In the genomic region with DNA sequence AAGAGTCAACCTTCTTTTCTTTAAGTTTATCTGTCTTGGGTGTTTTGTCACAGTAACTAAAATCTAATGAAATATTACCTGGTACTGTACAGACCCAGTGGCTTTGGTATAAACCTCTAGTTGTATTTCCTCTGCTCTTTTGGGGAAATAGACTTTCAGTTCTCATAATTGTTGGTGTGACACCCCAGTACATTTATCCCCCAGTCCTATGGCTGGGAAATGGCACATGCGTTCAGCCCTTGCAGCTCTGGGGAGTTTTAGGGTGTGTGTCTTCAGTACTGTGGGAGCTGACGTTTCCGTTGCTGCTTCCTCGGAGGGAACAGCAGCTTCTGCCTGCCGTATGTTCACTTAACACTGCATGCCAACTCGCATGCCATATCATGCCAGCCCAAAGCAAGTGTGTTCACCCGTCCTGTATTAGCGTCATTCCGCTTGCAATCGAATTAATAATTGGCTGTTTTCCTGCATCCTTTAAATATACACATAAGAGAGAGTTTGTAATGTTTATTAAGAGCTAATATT, we compare ENCODE assay signal across 22 mouse cellular contexts. TPM values are rescaled to one million over a fixed set of nuclear protein-coding genes. Genes with fewer than 3 reads are reported as not detected.
DNase-seq lines count a peak whose midpoint lies in the region; ATAC-seq and TF ChIP-seq lines count a peak whose summit lies in the region.
"Had no signal": no experiment of that assay in that cellular context is flagged by ENCODE, and none has a peak within 500 bp of the region (broad histone marks: within the 10 kb centered on the region; RNA-seq: fewer than 3 reads in every experiment).

No protein-coding gene starts in this region.

- no peak for ATAC-seq in hindbrain, postnatal 0 days
- ATAC-seq in hindbrain, embryonic 11.5 days (ENCODE audit: low FRiP score), result no peak
- no peak for ATAC-seq in heart, embryonic 11.5 days (replicated peaks; ENCODE audit: insufficient number of reproducible peaks, low FRiP score, low TSS enrichment)
- ATAC-seq: intestine, embryonic 16.5 days had no signal

- no peak overlapping the region for H3K9ac ChIP-seq in hindbrain, postnatal 0 days (replicated peaks; ENCODE audit: low read length)
- no peak overlapping the region for H3K9ac ChIP-seq in hindbrain, embryonic 11.5 days (ENCODE audit: low read depth, low read length)
- no peak overlapping the region for H3K9ac ChIP-seq in heart, embryonic 11.5 days (ENCODE audit: low read depth, low read length)
- H3K9ac ChIP-seq: heart, embryonic 15.5 days; hindbrain, embryonic 13.5 days; liver, embryonic 14.5 days; neural tube, embryonic 13.5 days had no signal

- peak; percentile 21 for DNase-seq in hindbrain, postnatal 0 days (ENCODE audit: low spot score)
- no peak for DNase-seq in hindbrain, embryonic 11.5 days (ENCODE audit: low spot score)
- peak; percentile 73 for DNase-seq in brain, adult 2 months (ENCODE audit: low read depth, low spot score)
- peak; percentile 32 for DNase-seq in cerebellum, adult 11-12 months
- DNase-seq in cerebellum, postnatal 36 days, result peak; percentile 15 to 37
- no peak for DNase-seq in kidney, adult 2 months
- DNase-seq in gastrocnemius, postnatal 36 days, result no peak
- DNase-seq: kidney, postnatal 4 days; lung, postnatal 10 days; spleen, adult 18-20 months; thymus, postnatal 25 days had no signal

- H3K4me3 ChIP-seq in hindbrain, postnatal 0 days (ENCODE audit: low read length), result no peak overlapping the region
- no peak overlapping the region for H3K4me3 ChIP-seq in hindbrain, embryonic 11.5 days (ENCODE audit: low read depth, low read length)
- no peak overlapping the region for H3K4me3 ChIP-seq in heart, embryonic 11.5 days (ENCODE audit: low read depth, low read length)
- no peak overlapping the region for H3K4me3 ChIP-seq in kidney, adult 2 months (ENCODE audit: insufficient read depth, low read depth, low read length)
- H3K4me3 ChIP-seq: heart, embryonic 15.5 days; hindbrain, embryonic 13.5 days; neural tube, embryonic 13.5 days had no signal

- TF ChIP-seq POLR2A in kidney, adult 2 months (IDR thresholded peaks at IDR 0.05; ENCODE audit: low read depth, low read length), result no peak

- no peaks in the 10 kb centered on the region for H3K4me1 ChIP-seq in hindbrain, postnatal 0 days (ENCODE audit: insufficient read depth, low read length)
- no peaks in the 10 kb centered on the region for H3K4me1 ChIP-seq in hindbrain, embryonic 11.5 days (replicated peaks; ENCODE audit: control insufficient read depth, insufficient read depth, low read length)
- H3K4me1 ChIP-seq in heart, embryonic 11.5 days (ENCODE audit: control insufficient read depth, insufficient read depth, low read length), result no peaks in the 10 kb centered on the region
- H3K4me1 ChIP-seq in kidney, adult 2 months (ENCODE audit: control insufficient read depth, insufficient read depth, low read length), result no peaks in the 10 kb centered on the region
- H3K4me1 ChIP-seq: hindbrain, embryonic 13.5 days had no signal

- no peak overlapping the region for H3K27ac ChIP-seq in hindbrain, postnatal 0 days
- H3K27ac ChIP-seq in hindbrain, embryonic 11.5 days (ENCODE audit: low read depth, low read length), result no peak overlapping the region
- no peak overlapping the region for H3K27ac ChIP-seq in heart, embryonic 11.5 days (ENCODE audit: low read depth, low read length)
- H3K27ac ChIP-seq in kidney, adult 2 months (ENCODE audit: insufficient read depth, low read depth, low read length), result no peak overlapping the region
- H3K27ac ChIP-seq: heart, embryonic 15.5 days; hindbrain, embryonic 13.5 days; liver, embryonic 14.5 days; neural tube, embryonic 13.5 days had no signal

- no peak for TF ChIP-seq CTCF in hindbrain, postnatal 0 days (IDR thresholded peaks at IDR 0.05; ENCODE audit: low read depth)
- TF ChIP-seq CTCF in kidney, adult 2 months (conservative IDR thresholded peaks at IDR 0.05; ENCODE audit: insufficient read depth, insufficient read length, low read depth, low read length), result no peak

- H3K27me3 ChIP-seq in hindbrain, postnatal 0 days (ENCODE audit: insufficient read depth, low read length), result no peaks in the 10 kb centered on the region
- no peaks in the 10 kb centered on the region for H3K27me3 ChIP-seq in hindbrain, embryonic 11.5 days (ENCODE audit: control insufficient read depth, insufficient read depth, low read length)
- H3K27me3 ChIP-seq in heart, embryonic 11.5 days (ENCODE audit: control insufficient read depth, insufficient read depth, low read length), result no peaks in the 10 kb centered on the region
- no peaks in the 10 kb centered on the region for H3K27me3 ChIP-seq in kidney, adult 2 months (replicated peaks; ENCODE audit: control insufficient read depth, insufficient read depth, low read length)
- H3K27me3 ChIP-seq: heart, embryonic 15.5 days; hindbrain, embryonic 13.5 days; neural tube, embryonic 13.5 days had no signal

- H3K4me2 ChIP-seq in hindbrain, postnatal 0 days (ENCODE audit: low read depth, low read length), result no peak overlapping the region
- no peak overlapping the region for H3K4me2 ChIP-seq in hindbrain, embryonic 11.5 days (replicated peaks; ENCODE audit: low read depth, low read length)
- H3K4me2 ChIP-seq in heart, embryonic 11.5 days, result no peak overlapping the region
- H3K4me2 ChIP-seq: heart, embryonic 15.5 days; hindbrain, embryonic 13.5 days; neural tube, embryonic 13.5 days had no signal

- intact Hi-C loops in gastrocnemius, postnatal 36 days (cut with DNase I), result no loop called here

- no peaks in the 10 kb centered on the region for H3K36me3 ChIP-seq in hindbrain, postnatal 0 days (ENCODE audit: insufficient read depth, low read length)
- H3K36me3 ChIP-seq in hindbrain, embryonic 11.5 days (ENCODE audit: control insufficient read depth, insufficient read depth, low read length), result no peaks in the 10 kb centered on the region
- H3K36me3 ChIP-seq in heart, embryonic 11.5 days (ENCODE audit: control insufficient read depth, insufficient read depth, low read length), result no peaks in the 10 kb centered on the region
- no peaks in the 10 kb centered on the region for H3K36me3 ChIP-seq in kidney, adult 2 months (ENCODE audit: control insufficient read depth, insufficient read depth, low read length)
- H3K36me3 ChIP-seq: heart, embryonic 15.5 days; hindbrain, embryonic 13.5 days; neural tube, embryonic 13.5 days had no signal

- WGBS in hindbrain, postnatal 0 days, result 68% methylated on average over 10 of the region's 10 CpGs
- 92% methylated on average over 10 of the region's 10 CpGs for WGBS in hindbrain, embryonic 11.5 days
- 86% methylated on average over 10 of the region's 10 CpGs for WGBS in heart, embryonic 11.5 days (ENCODE audit: insufficient replicate concordance)
- WGBS in kidney, adult 2 months, result 88% methylated on average over 10 of the region's 10 CpGs

- H3K9me3 ChIP-seq in hindbrain, postnatal 0 days (ENCODE audit: low read length), result no peaks in the 10 kb centered on the region
- no peaks in the 10 kb centered on the region for H3K9me3 ChIP-seq in hindbrain, embryonic 11.5 days (ENCODE audit: control insufficient read depth, low read length)
- no peaks in the 10 kb centered on the region for H3K9me3 ChIP-seq in heart, embryonic 11.5 days (replicated peaks; ENCODE audit: control insufficient read depth, low read length)
- H3K9me3 ChIP-seq: heart, embryonic 15.5 days; hindbrain, embryonic 13.5 days; neural tube, embryonic 13.5 days had no signal

RNA-seq across cellular contexts. Expression of gene Naa11, which starts 46.4 kb away (rescaled TPM):
- not detected in 2 replicates for total RNA-seq in hindbrain, postnatal 0 days (2014; rRNA removed)
- polyA plus RNA-seq in hindbrain, postnatal 0 days (2015; fragmentation: Nextera tagmentation; extraction: Ambion mirVana), result 0.05 TPM in 1 of 2 replicates, not detected in the other
- polyA plus RNA-seq in hindbrain, embryonic 11.5 days (2014; fragmentation: Nextera tagmentation; extraction: Ambion mirVana), result not detected in 2 replicates
- polyA plus RNA-seq in heart, embryonic 11.5 days (2014; fragmentation: Nextera tagmentation; extraction: Ambion mirVana), result 0.06 TPM in 1 of 2 replicates, not detected in the other
- polyA plus RNA-seq in kidney, adult 2 months (2012; rRNA removed), result 0.03 TPM in 1 of 2 replicates, not detected in the other
- total RNA-seq in gastrocnemius, postnatal 36 days (2021), result not detected
- total RNA-seq: adrenal gland, adult 18-20 months; monocyte, adult 5-6 weeks had no signal
- polyA plus RNA-seq: embryonic facial prominence, embryonic 14.5 days; gonadal fat pad, adult 2 months; heart, embryonic 15.5 days; hindbrain, embryonic 13.5 days; intestine, embryonic 16.5 days; limb, embryonic 11.5 days; liver, embryonic 14.5 days; neural tube, embryonic 13.5 days had no signal

Comparison
In these comparisons a context has a peak if more than half of its experiments do, and no peak if none do; other contexts are left out.
1. DNase-seq: peak in hindbrain, postnatal 0 days (single experiment), brain, adult 2 months (single experiment), cerebellum, adult 11-12 months (single experiment) and cerebellum, postnatal 36 days (2 of 2); none in hindbrain, embryonic 11.5 days (single experiment), kidney, adult 2 months (single experiment) and gastrocnemius, postnatal 36 days (0 of 2).